Mouse (Mus musculus) heart, adult 2 months (tissue): ENCODE measurements around the gene Arrdc4. TPM values are rescaled to one million over a fixed set of nuclear protein-coding genes. Genes with fewer than 3 reads are reported as not detected.

Experiments
- DNase-seq, 2 experiments: peaks; one replicate each; pipeline ENCODE4 v3.0.0; 2021
- H3K27ac ChIP-seq: fragments of 200-600 bp; 2 replicates; pipeline ENCODE4 v1.8.1; 2022
- H3K27me3 ChIP-seq: fragments of 200-500 bp; 2 replicates; pipeline ENCODE4 v1.6.1; 2012; ENCODE audit warnings: mild to moderate bottlenecking, low read length, inconsistent platforms, mixed read lengths; ENCODE audit not compliant: control insufficient read depth, insufficient read depth
- H3K36me3 ChIP-seq: fragments of 200-500 bp; 2 replicates; pipeline ENCODE4 v1.6.1; 2012; ENCODE audit warnings: low read length, inconsistent platforms; ENCODE audit not compliant: control insufficient read depth, insufficient read depth
- H3K4me1 ChIP-seq: fragments of 200-500 bp; 2 replicates; pipeline ENCODE4 v1.6.1; 2011; ENCODE audit warnings: low read length; ENCODE audit not compliant: control insufficient read depth, insufficient read depth
- H3K4me3 ChIP-seq: fragments of 200-600 bp; 2 replicates; pipeline ENCODE4 v1.8.1; 2022
- H3K79me2 ChIP-seq: fragments of 200-500 bp; replicated peaks from 2 replicates; pipeline ENCODE4 v1.6.1; 2012; ENCODE audit warnings: mild to moderate bottlenecking, inconsistent platforms, low read length, moderate library complexity, mixed read lengths; ENCODE audit not compliant: control insufficient read depth, insufficient read depth
- H3K9ac ChIP-seq: fragments of 200-500 bp; 2 replicates; pipeline ENCODE4 v1.6.1; 2012; ENCODE audit warnings: low read depth, mild to moderate bottlenecking, control low read depth, inconsistent platforms, low read length, mixed read lengths
- CTCF ChIP-seq: fragments of 200-600 bp; IDR thresholded peaks from 2 replicates; pipeline ENCODE4 v1.8.1; 2022; ENCODE audit warnings: antibody characterized with exemption, mild to moderate bottlenecking, moderate library complexity
- EP300 ChIP-seq: fragments of 200-500 bp; IDR thresholded peaks from 2 replicates; pipeline ENCODE4 v1.6.1; 2011; ENCODE audit warnings: low read depth, low read length, control low read depth; ENCODE audit not compliant: insufficient read depth
- POLR2A ChIP-seq: fragments of 200-500 bp; IDR thresholded peaks from 2 replicates; pipeline ENCODE4 v1.6.1; 2011; ENCODE audit warnings: mild to moderate bottlenecking, low read depth, low read length, control low read depth; ENCODE audit not compliant: insufficient read depth
- WGBS: fragments of 180-500 bp; shearing (Covaris S2); methylation state at CpG from one replicate; pipeline ENCODE4 v1.1.7; 2018; 5-methylcytosine and 5-hydroxymethylcytosine counted together
- intact Hi-C: fragments of 180-260 bp; cut with DNase I; formaldehyde crosslinking; loops from one replicate; pipeline ENCODE4 v1.15.1; 2025
- polyA plus RNA-seq: library from polyadenylated mRNA; depleted of rRNA; stranded (reverse); fragments of >200 nt; gene quantifications from 2 replicates; pipeline ENCODE4 v1.2.3, GENCODE M21; 2012
- total RNA-seq, 2 experiments: library from RNA; stranded (reverse); gene quantifications; 2 replicates each; pipeline ENCODE4 v1.2.3; 2021

The Arrdc4 gene
- total and polyA plus RNA-seq, 3 experiments = 4.6 to 7.2 (median 6.3) TPM

- H3K27me3 ChIP-seq = no peaks in the 10 kb centered on the region
- no peak for DNase-seq
- TF ChIP-seq POLR2A = no peak
- TF ChIP-seq EP300 = no peak
- no peak for TF ChIP-seq CTCF
- H3K4me1 ChIP-seq = peaks cover 1% of the 10 kb centered on the region; the same call in 1 of the 2 replicates
- no peaks in the 10 kb centered on the region for H3K79me2 ChIP-seq
- no peak overlapping the region for H3K27ac ChIP-seq
- 65% methylated on average over 3 of the region's 3 CpGs for WGBS
- intact Hi-C loops = no loop called here
- no peaks in the 10 kb centered on the region for H3K36me3 ChIP-seq
- no peak overlapping the region for H3K9ac ChIP-seq
- no peak overlapping the region for H3K4me3 ChIP-seq
Observed at GRCm38 (mm10) chr7:68708563-68709318, 40.3 kb downstream of the Arrdc4 start.

GRCm38 (mm10) chr7:68705162-68705561 lies 43.9 kb downstream of the Arrdc4 start:
- Histone ChIP-seq H3K27me3 (no peaks in the 10 kb centered on the region), H3K4me3 (no peak overlapping the region), H3K79me2 (no peaks in the 10 kb centered on the region), H3K27ac (no peak overlapping the region), H3K9ac (no peak overlapping the region), H3K4me1 (no peaks in the 10 kb centered on the region), H3K36me3 (no peaks in the 10 kb centered on the region)
- TF ChIP-seq EP300 (no peak), POLR2A (no peak), CTCF (peak; percentile 40)
- WGBS = 93% methylated on average over 7 of the region's 7 CpGs
- no peak for DNase-seq
- intact Hi-C loops = no loop called here

GRCm38 (mm10) chr7:68697313-68697712 lies 51.7 kb downstream of the Arrdc4 start:
- no peak overlapping the region for H3K9ac ChIP-seq
- H3K27ac ChIP-seq = no peak overlapping the region
- no peak for TF ChIP-seq POLR2A
- TF ChIP-seq CTCF = no peak
- TF ChIP-seq EP300 = no peak
- H3K4me1 ChIP-seq = peaks cover 2% of the 10 kb centered on the region
- peaks cover 2% of the 10 kb centered on the region; the same call in 1 of the 2 replicates for H3K36me3 ChIP-seq
- H3K27me3 ChIP-seq = no peaks in the 10 kb centered on the region
- intact Hi-C loops = no loop called here
- WGBS = 94% methylated on average over 3 of the region's 3 CpGs
- no peaks in the 10 kb centered on the region for H3K79me2 ChIP-seq
- H3K4me3 ChIP-seq = no peak overlapping the region
- DNase-seq = no peak

- Histone ChIP-seq H3K27me3 (no peaks in the 10 kb centered on the region), H3K4me3 (no peak overlapping the region), H3K9ac (no peak overlapping the region), H3K4me1 (peaks cover 3% of the 10 kb centered on the region), H3K36me3 (peaks cover 4% of the 10 kb centered on the region; the same call in 1 of the 2 replicates), H3K27ac (no peak overlapping the region), H3K79me2 (no peaks in the 10 kb centered on the region)
- 81% methylated on average over 6 of the region's 6 CpGs for WGBS
- TF ChIP-seq EP300 (no peak), CTCF (no peak), POLR2A (no peak)
- intact Hi-C loops = no loop called here
- DNase-seq = no peak
Observed at GRCm38 (mm10) chr7:68696908-68697307, 52.1 kb downstream of the Arrdc4 start.

- Histone ChIP-seq H3K9ac (no peak overlapping the region), H3K27ac (no peak overlapping the region), H3K27me3 (no peaks in the 10 kb centered on the region), H3K36me3 (peaks cover 4% of the 10 kb centered on the region; the same call in 1 of the 2 replicates), H3K4me3 (no peak overlapping the region), H3K79me2 (no peaks in the 10 kb centered on the region), H3K4me1 (peaks cover 3% of the 10 kb centered on the region)
- TF ChIP-seq CTCF (no peak), EP300 (no peak), POLR2A (no peak)
- 84% methylated on average over 5 of the region's 5 CpGs for WGBS
- intact Hi-C loops = no loop called here
- DNase-seq = no peak
Observed at GRCm38 (mm10) chr7:68696446-68696845, 52.6 kb downstream of the Arrdc4 start.

- WGBS = 30% methylated on average over 4 of the region's 4 CpGs
- Histone ChIP-seq H3K36me3 (peaks cover 6% of the 10 kb centered on the region), H3K4me3 (no peak overlapping the region), H3K27me3 (no peaks in the 10 kb centered on the region), H3K27ac (peak overlapping the region; percentile 22), H3K9ac (no peak overlapping the region), H3K4me1 (peaks cover 5% of the 10 kb centered on the region), H3K79me2 (no peaks in the 10 kb centered on the region)
- peak in 1 of 2 experiments; percentile 18 for DNase-seq
- intact Hi-C loops = loop anchor here (5.0 kb wide), 1 partner anchor 85 kb away; no protein-coding TSS in a partner anchor
- TF ChIP-seq CTCF (no peak), EP300 (0 out of 2 replicates have a peak, but pooled peaks have one; percentile 6)
Observed at GRCm38 (mm10) chr7:68692731-68693130, 56.3 kb downstream of the Arrdc4 start.
